Comparison of ENCODE assay signal across 16 mouse cellular contexts in genomic region chr3:55887829-55888210, GRCm38 (mm10).
"Had no signal": no experiment of that assay in that cellular context is flagged by ENCODE, and none has a peak within 500 bp of the region (broad histone marks: within the 10 kb centered on the region; RNA-seq: fewer than 3 reads in every experiment).

No protein-coding gene starts in this region.

- H3K36me3 ChIP-seq: midbrain, embryonic 12.5 days; midbrain, embryonic 15.5 days had no signal

- H3K9me3 ChIP-seq: megakaryocyte, embryonic 14.5 days; midbrain, embryonic 12.5 days; midbrain, embryonic 15.5 days had no signal

- DNase-seq: kidney, adult 11 months; kidney, adult 9 months; kidney, postnatal 25 days; layer of hippocampus, adult 9-11 months; liver, postnatal 0 days; thymus, adult 2 months; thymus, postnatal 14 days; thymus, postnatal 4 days had no signal

- ATAC-seq: liver, postnatal 0 days; lung, postnatal 0 days had no signal

- H3K9ac ChIP-seq: liver, embryonic 14.5 days; liver, postnatal 0 days; lung, embryonic 14.5 days; midbrain, embryonic 12.5 days; midbrain, embryonic 15.5 days had no signal

- H3K4me2 ChIP-seq: lung, embryonic 14.5 days; midbrain, embryonic 12.5 days; midbrain, embryonic 15.5 days had no signal

- H3K4me1 ChIP-seq: megakaryocyte, embryonic 14.5 days; midbrain, embryonic 12.5 days had no signal

- H3K27me3 ChIP-seq: midbrain, embryonic 12.5 days; midbrain, embryonic 15.5 days had no signal

- H3K27ac ChIP-seq: liver, embryonic 14.5 days; midbrain, embryonic 12.5 days; stomach, postnatal 0 days had no signal

- H3K4me3 ChIP-seq: layer of hippocampus, adult 2 months; megakaryocyte, embryonic 14.5 days; midbrain, embryonic 12.5 days; midbrain, embryonic 15.5 days had no signal
